Mouse (Mus musculus): Measurements from ENCODE around the gene Gm49380. TPM values are rescaled to one million over a fixed set of nuclear protein-coding genes. Genes with fewer than 3 reads are reported as not detected.

Gene Gm49380
- polyA plus RNA-seq, 1 experiment from 2014 or later = 0.11 TPM

DNA sequence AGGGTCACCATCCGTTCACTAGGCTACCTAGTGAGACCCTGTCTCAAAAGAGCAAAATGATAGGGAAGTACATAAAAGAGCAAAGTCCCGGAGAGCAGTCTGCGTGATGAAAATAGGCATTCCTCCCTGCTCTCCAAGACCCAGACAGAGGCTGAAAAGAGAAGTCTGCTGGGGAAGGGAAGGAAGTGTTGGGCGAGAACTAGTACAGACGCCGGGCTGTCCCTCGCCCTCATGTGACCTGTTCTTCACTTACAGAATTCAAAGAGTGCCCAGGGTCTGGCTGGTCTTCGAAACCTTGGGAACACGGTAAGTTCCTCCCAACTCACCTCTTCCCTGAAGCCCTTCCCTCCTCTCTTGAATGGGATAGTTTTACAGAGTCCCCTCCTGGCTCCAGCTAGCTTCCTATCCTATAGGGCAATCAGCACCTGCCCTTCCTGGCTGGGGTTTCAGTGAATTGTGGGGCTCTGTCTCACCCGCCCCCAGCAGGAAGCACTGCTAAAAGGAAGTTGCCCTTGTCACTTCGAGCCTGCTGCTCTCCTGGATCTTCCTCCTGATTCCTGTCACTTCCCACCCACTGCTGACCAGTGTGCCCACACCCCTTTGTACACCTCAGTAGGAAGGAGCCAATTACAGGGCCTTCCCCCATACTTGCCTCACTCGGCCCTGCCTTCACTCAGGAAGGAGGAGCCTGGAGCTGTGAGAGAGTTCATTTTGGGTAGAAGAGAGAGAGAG, 24.3 kb downstream of the Gm49380 start:
- peaks cover 14% of the 10 kb centered on the region for H3K4me1 ChIP-seq (ENCODE audit: control insufficient read depth, insufficient read depth, low read length)
- no peak overlapping the region for H3K4me3 ChIP-seq (ENCODE audit: low read depth, low read length)
- H3K4me2 ChIP-seq (ENCODE audit: low read length) = no peak overlapping the region
- no peak for ATAC-seq
- no peak for DNase-seq (ENCODE audit: low spot score)
- no peak overlapping the region for H3K27ac ChIP-seq (ENCODE audit: low read depth, low read length)
- H3K9me3 ChIP-seq (replicated peaks; ENCODE audit: control insufficient read depth, low read length) = no peaks in the 10 kb centered on the region
- peaks cover 8% of the 10 kb centered on the region; the same call in 1 of the 2 replicates for H3K27me3 ChIP-seq (replicated peaks; ENCODE audit: control insufficient read depth, insufficient read depth, low read length)
- no peaks in the 10 kb centered on the region; the same call in 1 of the 2 replicates for H3K36me3 ChIP-seq (ENCODE audit: control insufficient read depth, insufficient read depth, low read length)
- no peak overlapping the region for H3K9ac ChIP-seq (ENCODE audit: low read length)
- 76% methylated on average over 12 of the region's 12 CpGs for WGBS

DNA sequence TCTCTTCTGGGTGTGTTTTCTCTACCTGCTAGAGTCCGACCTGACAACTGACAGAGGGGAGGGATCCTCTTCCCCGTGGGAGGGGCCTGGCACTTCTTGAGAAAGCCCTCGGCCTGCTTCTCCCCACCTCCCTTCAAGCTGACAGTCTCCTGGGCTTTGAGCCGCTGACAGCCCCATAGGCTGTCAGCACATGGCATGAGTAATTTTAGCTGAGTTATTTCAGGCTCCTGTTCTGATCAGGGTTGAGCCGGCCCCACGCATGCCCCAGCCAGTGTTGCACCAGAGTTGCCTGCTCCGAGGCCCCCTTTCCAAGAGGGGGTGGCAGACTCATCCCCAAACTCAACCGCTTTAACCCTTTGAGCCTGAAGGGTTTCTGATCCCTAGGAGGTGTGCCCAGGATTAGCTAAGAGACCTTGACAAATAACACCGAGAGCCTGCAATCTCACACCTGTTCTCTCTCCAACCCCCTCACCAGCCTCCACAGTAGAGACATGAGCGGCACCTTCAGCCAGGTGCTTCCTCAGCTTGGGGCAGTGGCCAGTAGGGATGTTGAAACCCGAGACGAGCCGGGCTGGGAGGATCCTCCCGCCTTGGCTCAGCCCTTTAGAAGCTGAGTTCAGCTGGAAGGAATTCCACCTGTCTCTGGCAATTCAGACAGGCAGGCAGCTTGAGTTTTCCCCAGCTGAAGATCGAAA, 25.4 kb downstream of the Gm49380 start:
- Histone ChIP-seq H3K9ac (ENCODE audit: low read length) (0 out of 2 replicates have a peak overlapping the region, but pooled peaks have one; percentile 17), H3K27ac (ENCODE audit: low read depth, low read length) (no peak overlapping the region), H3K4me2 (ENCODE audit: low read length) (no peak overlapping the region), H3K36me3 (ENCODE audit: control insufficient read depth, insufficient read depth, low read length) (no peaks in the 10 kb centered on the region), H3K9me3 (replicated peaks; ENCODE audit: control insufficient read depth, low read length) (no peaks in the 10 kb centered on the region), H3K4me3 (ENCODE audit: low read depth, low read length) (no peak overlapping the region), H3K27me3 (replicated peaks; ENCODE audit: control insufficient read depth, insufficient read depth, low read length) (peaks cover 11% of the 10 kb centered on the region; the same call in 1 of the 2 replicates), H3K4me1 (ENCODE audit: control insufficient read depth, insufficient read depth, low read length) (peaks cover 18% of the 10 kb centered on the region)
- 15% methylated on average over 15 of the region's 15 CpGs for WGBS
- DNase-seq (ENCODE audit: low spot score) (no peak), ATAC-seq (no peak)

DNA sequence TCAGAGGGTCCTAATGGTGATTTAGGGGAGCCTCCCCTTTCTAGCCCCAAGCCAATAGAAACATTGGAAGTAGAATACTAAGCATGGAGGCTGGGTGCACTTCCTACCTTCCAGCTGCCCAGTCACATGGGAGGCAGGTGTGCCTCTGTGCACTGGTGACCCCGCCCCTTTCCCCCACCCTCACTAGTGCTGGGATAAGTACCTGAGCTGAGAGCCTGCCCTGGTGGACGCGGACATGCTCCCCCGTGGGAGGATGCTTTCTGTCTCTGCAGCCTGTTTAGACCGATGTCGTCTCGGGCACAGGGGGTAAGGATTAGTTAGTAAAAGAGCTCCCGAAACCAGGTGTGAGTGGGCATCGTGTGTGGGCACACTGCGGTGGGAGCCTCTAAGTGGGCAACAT, 26.3 kb downstream of the Gm49380 start:
- 47% methylated on average over 10 of the region's 10 CpGs for WGBS

DNA sequence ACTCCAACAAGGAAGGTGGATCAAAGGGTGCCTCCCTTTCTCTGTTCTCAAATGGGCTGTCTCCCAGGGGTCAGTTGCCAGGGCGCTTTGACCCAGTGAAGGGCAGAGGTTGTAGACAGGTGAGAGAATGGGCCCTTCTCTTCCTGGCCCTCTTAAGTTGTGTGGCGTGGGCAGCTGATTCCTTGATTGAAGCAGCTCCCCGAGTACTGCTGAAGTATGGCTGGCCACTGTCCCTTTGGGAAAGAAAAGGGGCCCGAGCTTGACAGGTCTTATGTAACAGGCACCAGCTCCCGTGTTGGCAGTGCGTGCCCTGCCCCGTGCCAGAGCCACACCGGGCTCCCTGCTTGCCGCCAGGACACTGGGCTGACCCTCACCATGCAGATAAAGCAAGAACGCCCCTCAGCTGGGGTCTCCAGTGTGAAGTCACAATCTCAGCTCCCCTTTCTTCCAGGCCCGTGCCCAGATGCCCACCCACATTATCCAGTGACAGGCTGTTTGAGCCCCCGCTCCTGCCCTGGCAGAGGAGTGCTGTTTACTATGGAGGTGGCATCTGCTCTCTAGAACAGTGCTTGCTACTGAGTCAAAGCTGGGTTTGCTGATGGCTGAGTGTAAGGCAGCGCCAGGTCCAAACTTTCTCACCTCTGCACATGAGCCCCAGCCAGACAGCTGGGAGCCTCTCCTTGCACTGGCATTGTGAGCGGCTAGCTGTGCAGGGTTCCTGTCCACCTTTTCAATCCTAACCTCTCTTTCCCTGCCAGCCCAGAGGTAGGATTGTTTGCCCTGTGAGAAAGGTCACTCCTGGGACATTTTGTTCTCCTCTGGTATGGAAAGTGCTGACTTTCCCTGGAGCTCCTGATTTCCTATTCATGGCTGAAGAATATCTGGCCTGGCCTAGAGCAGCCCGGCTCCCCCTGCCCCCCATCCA, 27.3 kb downstream of the Gm49380 start:
- no peaks in the 10 kb centered on the region for H3K9me3 ChIP-seq (replicated peaks; ENCODE audit: control insufficient read depth, low read length)
- no peaks in the 10 kb centered on the region for H3K36me3 ChIP-seq (ENCODE audit: control insufficient read depth, insufficient read depth, low read length)
- ATAC-seq (no peak), DNase-seq (ENCODE audit: low spot score) (no peak)
- H3K4me1 ChIP-seq (ENCODE audit: control insufficient read depth, insufficient read depth, low read length) = peaks cover 21% of the 10 kb centered on the region
- peak overlapping the region; percentile 97; the same call in 1 of the 2 replicates for H3K4me2 ChIP-seq (ENCODE audit: low read length)
- H3K9ac ChIP-seq (ENCODE audit: low read length) = no peak overlapping the region
- H3K27ac ChIP-seq (ENCODE audit: low read depth, low read length) = no peak overlapping the region
- peaks cover 11% of the 10 kb centered on the region; the same call in 1 of the 2 replicates for H3K27me3 ChIP-seq (replicated peaks; ENCODE audit: control insufficient read depth, insufficient read depth, low read length)
- 69% methylated on average over 15 of the region's 15 CpGs for WGBS
- H3K4me3 ChIP-seq (ENCODE audit: low read depth, low read length) = 0 out of 2 replicates have a peak overlapping the region, but pooled peaks have one; percentile 53

More for the DNA sequence above, 26.3 kb downstream of the Gm49380 start:
- ATAC-seq (no peak), DNase-seq (ENCODE audit: low spot score) (no peak)
- no peak overlapping the region for H3K9ac ChIP-seq (ENCODE audit: low read length)
- no peak overlapping the region for H3K4me2 ChIP-seq (ENCODE audit: low read length)
- H3K9me3 ChIP-seq (replicated peaks; ENCODE audit: control insufficient read depth, low read length) = no peaks in the 10 kb centered on the region
- H3K36me3 ChIP-seq (ENCODE audit: control insufficient read depth, insufficient read depth, low read length) = no peaks in the 10 kb centered on the region
- H3K4me1 ChIP-seq (ENCODE audit: control insufficient read depth, insufficient read depth, low read length) = peaks cover 18% of the 10 kb centered on the region
- H3K27ac ChIP-seq (ENCODE audit: low read depth, low read length) = no peak overlapping the region
- peaks cover 11% of the 10 kb centered on the region; the same call in 1 of the 2 replicates for H3K27me3 ChIP-seq (replicated peaks; ENCODE audit: control insufficient read depth, insufficient read depth, low read length)
- no peak overlapping the region for H3K4me3 ChIP-seq (ENCODE audit: low read depth, low read length)

DNA sequence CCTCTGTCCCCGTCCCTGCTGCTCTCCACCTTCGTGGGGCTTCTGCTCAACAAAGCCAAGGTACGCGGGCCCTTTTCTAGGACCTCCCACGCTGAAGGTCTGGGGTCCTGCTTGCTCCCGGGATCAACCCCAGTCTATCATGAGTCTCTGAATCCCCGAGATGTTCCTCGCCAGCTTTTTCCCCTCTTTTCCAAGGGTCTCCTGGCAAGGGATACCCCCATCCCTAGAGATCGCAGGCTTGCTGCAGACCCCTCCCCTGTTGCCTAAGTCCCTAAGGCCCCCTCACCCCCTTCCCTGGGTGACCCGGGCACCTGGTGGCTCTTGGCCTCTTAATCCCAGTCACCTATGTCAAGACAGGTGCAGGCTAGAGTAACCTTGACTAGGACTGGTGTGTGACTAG, 28.0 kb downstream of the Gm49380 start:
- Histone ChIP-seq H3K27ac (ENCODE audit: low read depth, low read length) (no peak overlapping the region), H3K4me2 (ENCODE audit: low read length) (peak overlapping the region; percentile 97), H3K36me3 (ENCODE audit: control insufficient read depth, insufficient read depth, low read length) (no peaks in the 10 kb centered on the region), H3K9me3 (replicated peaks; ENCODE audit: control insufficient read depth, low read length) (no peaks in the 10 kb centered on the region), H3K4me3 (ENCODE audit: low read depth, low read length) (peak overlapping the region; percentile 53), H3K9ac (ENCODE audit: low read length) (peak overlapping the region; percentile 74), H3K27me3 (replicated peaks; ENCODE audit: control insufficient read depth, insufficient read depth, low read length) (peaks cover 11% of the 10 kb centered on the region; the same call in 1 of the 2 replicates), H3K4me1 (ENCODE audit: control insufficient read depth, insufficient read depth, low read length) (peaks cover 21% of the 10 kb centered on the region)
- WGBS = 2% methylated on average over 10 of the region's 10 CpGs
- no peak for DNase-seq (ENCODE audit: low spot score)
- no peak for ATAC-seq

DNA sequence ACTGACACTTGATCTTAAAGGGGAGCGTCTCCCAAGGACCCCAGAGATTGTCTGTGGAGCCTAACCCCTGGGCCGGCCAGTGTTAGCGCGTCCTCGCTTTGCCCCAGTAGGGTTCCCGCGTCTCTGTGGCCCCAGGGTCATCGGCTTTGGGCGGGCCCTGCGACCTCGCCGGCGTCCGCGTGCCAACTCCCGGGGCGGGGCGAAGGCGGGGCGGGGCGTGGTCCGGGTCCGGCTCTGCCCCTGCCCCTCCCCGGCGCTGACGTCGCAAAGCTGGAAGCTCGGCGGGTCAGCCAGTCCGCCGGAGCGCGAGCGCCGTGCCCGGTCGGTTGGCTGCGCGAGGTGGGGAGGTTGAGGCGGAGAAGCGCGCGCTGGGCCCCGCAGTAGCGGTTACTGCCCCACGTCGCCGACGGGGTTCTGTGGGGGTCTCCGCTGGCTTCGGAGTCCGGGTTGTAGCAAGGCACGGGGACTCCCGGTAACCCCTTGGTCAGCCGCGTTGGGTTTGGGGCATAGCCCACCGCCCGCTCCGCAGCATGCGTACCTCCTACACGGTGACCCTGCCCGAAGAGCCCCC, 28.6 kb downstream of the Gm49380 start:
- Histone ChIP-seq H3K9me3 (replicated peaks; ENCODE audit: control insufficient read depth, low read length) (no peaks in the 10 kb centered on the region), H3K36me3 (ENCODE audit: control insufficient read depth, insufficient read depth, low read length) (no peaks in the 10 kb centered on the region), H3K9ac (ENCODE audit: low read length) (peak overlapping the region; percentile 74), H3K4me3 (ENCODE audit: low read depth, low read length) (peak overlapping the region; percentile 53), H3K27me3 (replicated peaks; ENCODE audit: control insufficient read depth, insufficient read depth, low read length) (peaks cover 11% of the 10 kb centered on the region; the same call in 1 of the 2 replicates), H3K4me2 (ENCODE audit: low read length) (peak overlapping the region; percentile 97), H3K27ac (ENCODE audit: low read depth, low read length) (no peak overlapping the region), H3K4me1 (ENCODE audit: control insufficient read depth, insufficient read depth, low read length) (peaks cover 21% of the 10 kb centered on the region)
- DNase-seq (ENCODE audit: low spot score) = peak; percentile 74
- ATAC-seq = peak; percentile 69
- WGBS = under 1% methylated on average over 49 of the region's 62 CpGs

DNA sequence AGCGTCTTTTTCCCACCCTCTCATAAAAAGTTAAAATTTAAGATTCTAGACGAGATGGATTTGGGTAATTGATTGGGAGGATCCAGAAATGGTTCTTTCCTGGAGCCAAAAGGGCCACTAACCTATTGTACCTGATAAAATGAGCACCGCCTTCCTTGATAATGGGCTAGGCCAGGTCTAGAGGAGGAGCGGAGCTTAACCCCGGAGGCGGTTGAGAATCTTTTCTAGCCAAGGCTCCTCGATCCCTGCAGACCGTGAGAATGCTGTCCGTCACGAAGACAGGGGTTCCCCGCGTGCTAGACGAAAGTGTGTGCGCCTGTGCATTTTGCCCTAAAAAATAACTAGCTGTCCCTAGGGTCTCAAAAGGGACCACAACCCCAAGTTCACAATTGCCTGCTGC, 29.1 kb downstream of the Gm49380 start:
- H3K9me3 ChIP-seq (replicated peaks; ENCODE audit: control insufficient read depth, low read length) = no peaks in the 10 kb centered on the region
- no peak for DNase-seq (ENCODE audit: low spot score)
- peak overlapping the region; percentile 97 for H3K4me2 ChIP-seq (ENCODE audit: low read length)
- 3% methylated on average over 14 of the region's 14 CpGs for WGBS
- H3K27ac ChIP-seq (ENCODE audit: low read depth, low read length) = no peak overlapping the region
- H3K27me3 ChIP-seq (replicated peaks; ENCODE audit: control insufficient read depth, insufficient read depth, low read length) = peaks cover 11% of the 10 kb centered on the region; the same call in 1 of the 2 replicates
- H3K9ac ChIP-seq (ENCODE audit: low read length) = peak overlapping the region; percentile 74
- peak overlapping the region; percentile 53 for H3K4me3 ChIP-seq (ENCODE audit: low read depth, low read length)
- peaks cover 21% of the 10 kb centered on the region for H3K4me1 ChIP-seq (ENCODE audit: control insufficient read depth, insufficient read depth, low read length)
- H3K36me3 ChIP-seq (ENCODE audit: control insufficient read depth, insufficient read depth, low read length) = no peaks in the 10 kb centered on the region
- ATAC-seq = 0 out of 2 replicates have a peak, but pooled peaks have one; percentile 21
